Mouse (Mus musculus) liver, embryonic 14.5 days (tissue): ENCODE measurements around the gene D1Pas1. TPM values are rescaled to one million over a fixed set of nuclear protein-coding genes. Genes with fewer than 3 reads are reported as not detected.

Experiments used
- ATAC-seq: fragments of 200-750 bp; cut with Nextera tagmentation; 2 replicates; pipeline ENCODE4 v1.8.0; 2017; ENCODE audit warnings: moderate number of reproducible peaks, mild to moderate bottlenecking, moderate library complexity; ENCODE audit not compliant: insufficient read depth
- DNase-seq, 3 experiments: peaks; one replicate each; pipeline ENCODE4 v3.0.0-alpha.2; 2012 to 2013; ENCODE audit warnings: low read depth in 3 of 3, low spot score in 3 of 3
- H3K27ac ChIP-seq: fragments of 300-500 bp; sonication (generic); 2 replicates; pipeline ENCODE4 v1.5.1; 2014; ENCODE audit warnings: moderate library complexity, mild to moderate bottlenecking, control low read depth, inconsistent platforms
- H3K27me3 ChIP-seq: fragments of 300-500 bp; sonication (generic); 2 replicates; pipeline ENCODE4 v1.6.1; 2014; ENCODE audit warnings: mild to moderate bottlenecking, low read length, moderate library complexity; ENCODE audit not compliant: control insufficient read depth, insufficient read depth
- H3K36me3 ChIP-seq: fragments of 300-500 bp; sonication (generic); replicated peaks from 2 replicates; pipeline ENCODE4 v1.6.1; 2014; ENCODE audit warnings: low read depth; ENCODE audit not compliant: control insufficient read depth, insufficient read depth
- H3K4me1 ChIP-seq, 2 experiments: fragments of 200-500 bp in 1 of 2; fragments of 300-500 bp in 1 of 2; sonication (generic) in 1 of 2; replicated peaks; 2 replicates each; pipeline ENCODE4 v1.6.1; 2012 to 2014; ENCODE audit warnings: antibody characterized with exemption in 1 of 2, inconsistent platforms in 1 of 2, low read length in 1 of 2; ENCODE audit not compliant: control insufficient read depth in 2 of 2, insufficient read depth in 2 of 2
- H3K4me2 ChIP-seq: fragments of 300-500 bp; sonication (generic); 2 replicates; pipeline ENCODE4 v1.6.1; 2014; ENCODE audit warnings: low read depth, mild to moderate bottlenecking, control low read depth, moderate library complexity
- H3K4me3 ChIP-seq, 2 experiments: fragments of 200-500 bp in 1 of 2; fragments of 300-500 bp in 1 of 2; sonication (generic) in 1 of 2; 2 replicates each; pipeline ENCODE4 v1.5.1; 2012 to 2014; ENCODE audit warnings: low read depth in 2 of 2, low read length in 2 of 2, mild to moderate bottlenecking in 2 of 2, control low read depth in 1 of 2, inconsistent platforms in 1 of 2, moderate library complexity in 1 of 2; ENCODE audit not compliant: insufficient read depth in 1 of 2
- H3K9ac ChIP-seq: fragments of 300-500 bp; sonication (generic); replicated peaks from 2 replicates; pipeline ENCODE4 v1.6.1; 2014; ENCODE audit warnings: mild to moderate bottlenecking, control low read depth, moderate library complexity
- H3K9me3 ChIP-seq: fragments of 300-500 bp; sonication (generic); 2 replicates; pipeline ENCODE4 v1.6.1; 2016; ENCODE audit warnings: low read length, mixed read lengths; ENCODE audit not compliant: control insufficient read depth
- CTCF ChIP-seq: IDR thresholded peaks from 2 replicates; pipeline ENCODE4 v1.5.1; 2016; ENCODE audit warnings: antibody characterized with exemption, low read depth, control low read depth
- EP300 ChIP-seq: IDR thresholded peaks from 2 replicates; pipeline ENCODE4 v1.6.1; 2016; ENCODE audit warnings: antibody characterized with exemption, low read depth
- WGBS: fragments of 180-500 bp; shearing (Covaris S2); extraction: QIAGEN DNeasy Blood & Tissue Kit; methylation state at CpG from one replicate; pipeline ENCODE4 v1.1.7; 2014; ENCODE audit not compliant: insufficient replicate concordance; 5-methylcytosine and 5-hydroxymethylcytosine counted together
- polyA plus RNA-seq, 2 experiments: library from polyadenylated mRNA; depleted of rRNA in 1 of 2; stranded (reverse) in 1 of 2; unstranded in 1 of 2; fragments of >200 nt; fragmentation: Nextera tagmentation in 1 of 2; extraction: Ambion mirVana in 1 of 2; gene quantifications; 2 replicates each; pipeline versions ENCODE4 v1.2.1 to v1.2.3; 2012 to 2014

The D1Pas1 gene
- polyA plus RNA-seq, 2 experiments: not detected

GRCm38 (mm10) chr1:187008236-187008635 lies 41.0 kb downstream of the D1Pas1 start:
- TF ChIP-seq EP300 (no peak), CTCF (no peak)
- Histone ChIP-seq H3K9me3 (no peaks in the 10 kb centered on the region), H3K4me2 (no peak overlapping the region), H3K4me1 (no peaks in the 10 kb centered on the region), H3K36me3 (no peaks in the 10 kb centered on the region), H3K4me3 (no peak overlapping the region), H3K27me3 (no peaks in the 10 kb centered on the region), H3K27ac (no peak overlapping the region), H3K9ac (no peak overlapping the region)
- no peak for ATAC-seq
- DNase-seq: no peak
- WGBS: 77% methylated on average over 7 of the region's 7 CpGs

DNA sequence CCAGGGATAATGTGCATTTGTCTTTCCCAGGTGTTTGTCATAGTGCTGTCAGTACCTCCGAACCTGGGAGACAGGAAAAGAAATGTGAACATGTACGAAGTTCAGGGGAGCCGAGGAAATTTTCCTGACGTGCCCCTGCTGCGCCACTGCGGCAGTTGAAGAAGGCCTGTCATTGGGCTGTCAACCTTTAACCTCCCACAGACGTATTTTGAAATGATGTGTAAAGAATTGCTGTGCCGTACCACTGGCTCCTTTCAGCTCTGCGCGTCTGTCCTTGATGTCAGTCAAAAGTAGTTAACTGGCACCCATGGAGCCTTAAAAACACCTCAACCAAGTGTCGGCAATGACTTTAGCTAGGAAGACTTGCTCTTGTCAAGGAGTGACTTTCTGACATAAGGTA lies 42.9 kb downstream of the D1Pas1 start:
- Histone ChIP-seq H3K4me2 (no peak overlapping the region), H3K9me3 (no peaks in the 10 kb centered on the region), H3K9ac (no peak overlapping the region), H3K4me3 (no peak overlapping the region), H3K4me1 (no peaks in the 10 kb centered on the region), H3K36me3 (no peaks in the 10 kb centered on the region), H3K27me3 (no peaks in the 10 kb centered on the region), H3K27ac (no peak overlapping the region)
- DNase-seq (no peak), ATAC-seq (no peak)
- TF ChIP-seq EP300 (no peak), CTCF (no peak)
- WGBS: 76% methylated on average over 11 of the region's 11 CpGs

DNA sequence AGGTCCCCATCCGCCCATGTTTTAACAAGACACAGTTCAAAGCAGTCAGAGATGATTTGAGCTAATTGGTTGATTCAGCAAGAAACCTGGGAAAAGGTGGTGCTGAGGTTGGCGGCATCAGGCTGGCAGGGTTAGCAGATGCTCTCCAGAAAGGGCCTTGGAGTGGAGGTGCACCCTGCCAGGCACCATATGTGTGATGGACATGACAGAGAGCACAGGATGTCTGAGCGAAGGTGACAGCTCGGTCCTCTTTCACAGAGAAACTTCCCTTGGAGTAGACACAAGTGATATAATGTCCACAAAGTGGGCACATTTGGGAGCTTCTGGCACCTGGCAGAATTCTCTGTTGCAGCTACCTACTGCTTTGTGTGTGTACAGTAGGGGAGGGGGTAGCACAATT lies 44.4 kb downstream of the D1Pas1 start:
- no peak overlapping the region for H3K4me2 ChIP-seq
- no peaks in the 10 kb centered on the region for H3K36me3 ChIP-seq
- ATAC-seq: no peak
- WGBS: 72% methylated on average over 4 of the region's 4 CpGs
- H3K27ac ChIP-seq: no peak overlapping the region
- H3K4me3 ChIP-seq: no peak overlapping the region
- TF ChIP-seq CTCF: no peak
- TF ChIP-seq EP300: no peak
- no peak overlapping the region for H3K9ac ChIP-seq
- no peaks in the 10 kb centered on the region for H3K27me3 ChIP-seq
- H3K4me1 ChIP-seq: no peaks in the 10 kb centered on the region
- no peaks in the 10 kb centered on the region for H3K9me3 ChIP-seq
- DNase-seq: no peak

DNA sequence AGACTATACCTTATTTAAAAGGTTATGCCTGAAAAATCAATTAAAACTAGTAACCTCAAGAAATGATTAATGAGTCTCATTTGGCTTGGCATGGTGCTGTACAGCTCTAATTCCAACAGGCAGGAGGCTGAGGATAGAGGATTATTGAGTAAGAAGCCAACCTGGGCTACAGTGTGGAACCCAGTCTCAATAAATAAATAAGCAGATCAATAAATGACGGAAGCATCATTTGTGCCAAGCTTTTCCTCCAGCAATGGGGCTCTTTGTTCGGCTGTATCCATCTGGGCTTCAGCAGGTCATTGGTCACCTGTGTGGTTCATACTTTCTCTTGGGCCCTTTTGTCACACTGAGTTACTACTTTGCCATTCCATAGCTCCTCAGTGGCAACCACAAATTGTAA lies 46.9 kb downstream of the D1Pas1 start:
- Histone ChIP-seq H3K9me3 (no peaks in the 10 kb centered on the region), H3K4me1 (no peaks in the 10 kb centered on the region), H3K9ac (no peak overlapping the region), H3K27me3 (no peaks in the 10 kb centered on the region), H3K27ac (no peak overlapping the region), H3K4me2 (no peak overlapping the region), H3K36me3 (no peaks in the 10 kb centered on the region), H3K4me3 (no peak overlapping the region)
- no peak for DNase-seq
- ATAC-seq: no peak
- TF ChIP-seq EP300: no peak
- TF ChIP-seq CTCF: no peak
- WGBS: 53% methylated on average over 2 of the region's 2 CpGs

GRCm38 (mm10) chr1:187015673-187016072 lies 48.5 kb downstream of the D1Pas1 start:
- WGBS: 34% methylated on average over 1 of the region's 1 CpGs
- DNase-seq: no peak

GRCm38 (mm10) chr1:187016116-187016515 lies 48.9 kb downstream of the D1Pas1 start:
- Histone ChIP-seq H3K9me3 (no peaks in the 10 kb centered on the region), H3K4me2 (no peak overlapping the region), H3K36me3 (no peaks in the 10 kb centered on the region), H3K27me3 (no peaks in the 10 kb centered on the region), H3K4me1 (no peaks in the 10 kb centered on the region), H3K9ac (no peak overlapping the region), H3K4me3 (no peak overlapping the region), H3K27ac (no peak overlapping the region)
- ATAC-seq (no peak), DNase-seq (no peak)
- 22% methylated on average over 4 of the region's 4 CpGs for WGBS
- no peak for TF ChIP-seq CTCF
- TF ChIP-seq EP300: no peak

More at GRCm38 (mm10) chr1:187015673-187016072, 48.5 kb downstream of the D1Pas1 start:
- no peaks in the 10 kb centered on the region for H3K9me3 ChIP-seq
- H3K4me3 ChIP-seq: no peak overlapping the region
- no peaks in the 10 kb centered on the region for H3K27me3 ChIP-seq
- TF ChIP-seq EP300 (no peak), CTCF (no peak)
- no peak overlapping the region for H3K27ac ChIP-seq
- no peak for ATAC-seq
- no peak overlapping the region for H3K4me2 ChIP-seq
- no peaks in the 10 kb centered on the region for H3K4me1 ChIP-seq
- H3K9ac ChIP-seq: no peak overlapping the region
- no peaks in the 10 kb centered on the region for H3K36me3 ChIP-seq
